In the genomic region with DNA sequence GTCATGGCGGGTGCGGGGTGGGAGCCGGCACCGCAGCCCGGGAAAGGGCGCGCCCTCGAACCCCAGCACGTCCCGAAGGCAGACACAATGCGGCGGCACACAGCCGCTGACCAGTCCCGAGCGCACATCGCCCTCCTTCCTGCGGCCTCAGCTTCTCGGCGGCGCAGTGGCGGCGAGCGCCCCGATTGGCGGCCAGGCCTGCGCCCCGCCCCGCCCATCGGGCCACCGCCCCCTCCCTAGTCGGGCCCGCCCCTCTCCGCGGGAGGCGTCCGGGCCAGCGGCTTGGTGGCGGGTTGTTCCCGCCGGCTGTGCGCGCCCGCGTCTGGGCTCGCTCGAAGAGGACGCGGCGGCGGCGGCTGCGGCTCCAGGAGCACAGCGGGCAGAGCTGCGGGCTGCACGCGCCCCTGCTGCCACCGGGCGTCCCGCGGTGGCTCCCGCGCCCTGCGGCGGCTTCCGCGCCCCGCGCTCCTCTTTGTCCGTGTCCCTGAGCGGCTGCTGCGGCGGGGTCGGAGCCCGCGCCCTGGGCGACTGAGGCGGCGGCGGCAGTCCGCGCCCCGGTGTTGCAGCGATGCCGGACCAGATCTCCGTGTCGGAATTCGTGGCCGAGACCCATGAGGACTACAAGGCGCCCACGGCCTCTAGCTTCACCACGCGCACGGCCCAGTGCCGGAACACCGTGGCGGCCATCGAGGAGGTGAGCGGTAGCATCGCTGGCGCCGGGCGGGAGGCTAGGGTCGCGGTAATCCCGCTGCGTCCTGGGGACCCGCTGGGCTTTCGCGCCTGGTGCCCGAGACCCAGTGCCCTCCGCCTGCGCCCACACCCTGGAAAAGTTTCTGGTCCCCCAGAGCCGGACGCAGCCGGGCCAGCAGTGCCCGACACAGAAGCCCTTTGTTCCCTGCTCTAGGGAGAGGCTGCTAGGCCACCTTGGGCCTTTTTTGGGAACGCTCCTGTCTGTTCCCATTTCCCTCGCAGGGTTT, we compare ENCODE assay signal across 8 mouse cellular contexts.
DNase-seq lines count a peak whose midpoint lies in the region; ATAC-seq lines count a peak whose summit lies in the region.

No protein-coding gene starts in this region.

- intact Hi-C loops in heart, postnatal 10 days (cut with DNase I): loop anchor here (1.0 to 5.0 kb wide), 5 partner anchors 27 to 155 kb away; no protein-coding TSS in a partner anchor

- peak; percentile 79 for DNase-seq in ES-CJ7 (ENCODE audit: low read depth, low spot score)
- DNase-seq in cerebellum, adult 11 months: peak; percentile 80
- DNase-seq in heart, postnatal 10 days: peak; percentile 82 to 88
- DNase-seq in kidney, postnatal 4 days: peak; percentile 88 to 93
- peak; percentile 81 to 87 for DNase-seq in lung, adult 18-20 months
- DNase-seq in testis, postnatal 10 days (ENCODE audit: low spot score): peak; percentile 85

- H3K4me1 ChIP-seq in forebrain, embryonic 13.5 days: peaks cover 12% of the 10 kb centered on the region
- no peaks in the 10 kb centered on the region for H3K4me1 ChIP-seq in neural tube, embryonic 14.5 days (ENCODE audit: control insufficient read depth, insufficient read depth, low read length)

- H3K36me3 ChIP-seq in forebrain, embryonic 13.5 days (ENCODE audit: poor library complexity, severe bottlenecking): no peaks in the 10 kb centered on the region
- H3K36me3 ChIP-seq in neural tube, embryonic 14.5 days (ENCODE audit: control insufficient read depth, insufficient read depth, low read length): no peaks in the 10 kb centered on the region

- peak overlapping the region; percentile 91 for H3K27ac ChIP-seq in forebrain, embryonic 13.5 days
- H3K27ac ChIP-seq in neural tube, embryonic 14.5 days (ENCODE audit: low read depth, low read length): peak overlapping the region; percentile 91

- under 1% methylated on average over 78 of the region's 118 CpGs for WGBS in forebrain, embryonic 13.5 days
- WGBS in neural tube, embryonic 14.5 days: under 1% methylated on average over 96 of the region's 118 CpGs

- peak overlapping the region; percentile 68 for H3K4me2 ChIP-seq in forebrain, embryonic 13.5 days
- peak overlapping the region; percentile 67 for H3K4me2 ChIP-seq in neural tube, embryonic 14.5 days (ENCODE audit: low read depth, low read length)

- peak; percentile 99 for ATAC-seq in forebrain, embryonic 13.5 days
- ATAC-seq in neural tube, embryonic 14.5 days (ENCODE audit: low read depth): peak; percentile 98

- peak overlapping the region; percentile 94 for H3K9ac ChIP-seq in forebrain, embryonic 13.5 days
- peak overlapping the region; percentile 79 for H3K9ac ChIP-seq in neural tube, embryonic 14.5 days (replicated peaks; ENCODE audit: low read depth, low read length)

- H3K9me3 ChIP-seq in forebrain, embryonic 13.5 days (replicated peaks): no peaks in the 10 kb centered on the region
- no peaks in the 10 kb centered on the region for H3K9me3 ChIP-seq in neural tube, embryonic 14.5 days (ENCODE audit: control insufficient read depth, low read length)

- no peaks in the 10 kb centered on the region for H3K27me3 ChIP-seq in forebrain, embryonic 13.5 days
- H3K27me3 ChIP-seq in neural tube, embryonic 14.5 days (ENCODE audit: control insufficient read depth, insufficient read depth, low read length): no peaks in the 10 kb centered on the region

- H3K4me3 ChIP-seq in forebrain, embryonic 13.5 days: peak overlapping the region; percentile 83
- H3K4me3 ChIP-seq in neural tube, embryonic 14.5 days (ENCODE audit: low read depth, low read length): peak overlapping the region; percentile 69

Comparison
In these comparisons a context has a peak if more than half of its experiments do, and no peak if none do; other contexts are left out.
1. Peak in every context shown above with its lines: DNase-seq, ATAC-seq, H3K4me3 ChIP-seq and H3K27ac ChIP-seq.